ENCODE assay signal across 8 mouse cellular contexts in the genomic region with DNA sequence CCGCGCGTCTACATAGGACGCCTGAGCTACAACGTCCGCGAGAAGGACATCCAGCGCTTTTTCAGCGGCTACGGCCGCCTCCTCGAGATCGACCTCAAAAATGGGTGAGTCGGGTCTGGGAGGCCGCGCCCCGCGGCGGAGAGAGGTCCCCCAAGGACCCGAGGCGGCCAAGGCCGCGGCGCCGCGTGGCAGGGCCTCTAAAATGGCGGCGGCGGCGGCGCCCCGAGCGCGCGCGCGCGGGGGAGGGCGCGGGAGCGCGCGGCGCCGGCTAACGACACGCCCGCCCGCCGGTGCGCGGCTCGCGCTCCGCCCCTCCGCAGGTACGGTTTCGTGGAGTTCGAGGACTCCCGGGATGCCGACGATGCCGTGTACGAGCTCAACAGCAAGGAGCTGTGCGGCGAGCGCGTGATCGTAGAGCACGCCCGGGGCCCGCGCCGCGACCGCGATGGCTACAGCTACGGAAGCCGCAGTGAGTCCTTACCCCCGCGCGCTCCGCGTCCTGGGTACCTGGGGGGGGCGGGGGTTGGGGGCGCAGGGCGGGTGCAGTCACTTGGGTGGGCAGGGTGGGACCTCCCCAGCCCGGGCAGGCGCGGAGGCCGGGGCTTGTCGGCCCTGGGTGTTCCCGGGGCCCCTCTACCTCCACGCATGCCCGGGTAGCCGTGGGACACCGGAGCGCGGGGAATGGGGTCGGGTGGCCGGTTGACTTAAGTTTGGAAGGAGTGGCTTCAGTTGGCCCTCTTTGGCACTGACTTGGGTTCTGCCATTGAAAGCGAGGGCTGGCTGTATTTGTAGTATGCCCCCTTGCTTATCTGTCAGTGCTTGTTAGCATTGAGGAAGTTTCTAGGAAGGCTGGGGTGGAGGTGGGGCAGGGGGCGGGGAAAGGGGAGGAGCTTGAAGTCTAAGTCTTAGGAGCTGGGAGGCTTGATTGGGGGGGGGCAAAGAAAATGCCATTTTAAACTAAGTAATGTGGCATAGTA. TPM values are rescaled to one million over a fixed set of nuclear protein-coding genes. Genes with fewer than 3 reads are reported as not detected.
A peak's percentile ranks its signal among the peaks of the same experiment; 100 is the strongest.
DNase-seq lines count a peak whose midpoint lies in the region; ATAC-seq and TF ChIP-seq lines count a peak whose summit lies in the region.

No protein-coding gene starts in this region.

- H3K36me3 ChIP-seq in embryonic facial prominence, embryonic 11.5 days (replicated peaks; ENCODE audit: control insufficient read depth, insufficient read depth, low read depth, low read length), result peaks cover 5% of the 10 kb centered on the region
- peaks cover 43% of the 10 kb centered on the region for H3K36me3 ChIP-seq in limb, embryonic 14.5 days (ENCODE audit: control insufficient read depth, insufficient read depth, low read length)
- peaks cover 32% of the 10 kb centered on the region for H3K36me3 ChIP-seq in midbrain, embryonic 15.5 days (replicated peaks)

- peak overlapping the region; percentile 100 for H3K9ac ChIP-seq in embryonic facial prominence, embryonic 11.5 days (replicated peaks; ENCODE audit: low read length)
- peak overlapping the region; percentile 100 for H3K9ac ChIP-seq in limb, embryonic 14.5 days (ENCODE audit: low read depth, low read length, severe bottlenecking)
- peak overlapping the region; percentile 100 for H3K9ac ChIP-seq in midbrain, embryonic 15.5 days

- H3K4me1 ChIP-seq in embryonic facial prominence, embryonic 11.5 days (ENCODE audit: control insufficient read depth, insufficient read depth, low read length), result no peaks in the 10 kb centered on the region
- H3K4me1 ChIP-seq in limb, embryonic 14.5 days (ENCODE audit: control insufficient read depth, insufficient read depth, low read length), result peaks cover 4% of the 10 kb centered on the region
- peaks cover 20% of the 10 kb centered on the region for H3K4me1 ChIP-seq in midbrain, embryonic 15.5 days

- WGBS in embryonic facial prominence, embryonic 11.5 days, result under 1% methylated on average over 54 of the region's 103 CpGs
- 1% methylated on average over 48 of the region's 103 CpGs for WGBS in limb, embryonic 14.5 days
- WGBS in midbrain, embryonic 15.5 days, result under 1% methylated on average over 79 of the region's 103 CpGs

- peak overlapping the region; percentile 64 for H3K4me2 ChIP-seq in embryonic facial prominence, embryonic 11.5 days (ENCODE audit: low read depth, low read length)
- H3K4me2 ChIP-seq in limb, embryonic 14.5 days (replicated peaks; ENCODE audit: low read depth, low read length, severe bottlenecking), result peak overlapping the region; percentile 60
- H3K4me2 ChIP-seq in midbrain, embryonic 15.5 days, result peak overlapping the region; percentile 88

- no peak for TF ChIP-seq POLR2A in limb, embryonic 14.5 days (IDR thresholded peaks at IDR 0.05; ENCODE audit: borderline replicate concordance, extremely low read depth, insufficient read depth, insufficient read length)

- no peaks in the 10 kb centered on the region for H3K9me3 ChIP-seq in embryonic facial prominence, embryonic 11.5 days (replicated peaks; ENCODE audit: control insufficient read depth, low read length)
- H3K9me3 ChIP-seq in limb, embryonic 14.5 days (ENCODE audit: control insufficient read depth, low read length), result no peaks in the 10 kb centered on the region
- no peaks in the 10 kb centered on the region for H3K9me3 ChIP-seq in midbrain, embryonic 15.5 days

- ATAC-seq in embryonic facial prominence, embryonic 11.5 days (replicated peaks; ENCODE audit: insufficient number of reproducible peaks, low FRiP score, low TSS enrichment, low read depth), result peak; percentile 56
- peak; percentile 45 for ATAC-seq in limb, embryonic 14.5 days (ENCODE audit: low FRiP score, low read depth)
- ATAC-seq in midbrain, embryonic 15.5 days (replicated peaks), result peak; percentile 57

- peak overlapping the region; percentile 94 for H3K27ac ChIP-seq in embryonic facial prominence, embryonic 11.5 days (replicated peaks; ENCODE audit: low read depth, low read length)
- peak overlapping the region; percentile 97 for H3K27ac ChIP-seq in limb, embryonic 14.5 days (replicated peaks; ENCODE audit: low read depth, low read length)
- H3K27ac ChIP-seq in midbrain, embryonic 15.5 days, result peak overlapping the region; percentile 100

- DNase-seq in 3134 (ENCODE audit: extremely low read depth, insufficient read length, low spot score), result peak; percentile 80
- DNase-seq in adrenal gland, postnatal 10 days, result peak; percentile 74
- peak; percentile 70 for DNase-seq in embryonic facial prominence, embryonic 11.5 days (ENCODE audit: low spot score)
- DNase-seq in heart, adult 11 months, result peak; percentile 98
- DNase-seq in kidney, adult 11 months, result peak; percentile 66
- peak; percentile 55 for DNase-seq in limb, embryonic 14.5 days (ENCODE audit: low spot score)
- peak; percentile 69 for DNase-seq in spleen, adult 12 weeks (ENCODE audit: low spot score)

- no peaks in the 10 kb centered on the region for H3K27me3 ChIP-seq in embryonic facial prominence, embryonic 11.5 days (ENCODE audit: control insufficient read depth, insufficient read depth, low read length)
- H3K27me3 ChIP-seq in limb, embryonic 14.5 days (ENCODE audit: control insufficient read depth, insufficient read depth, low read length), result no peaks in the 10 kb centered on the region; the same call in 1 of the 2 replicates
- no peaks in the 10 kb centered on the region for H3K27me3 ChIP-seq in midbrain, embryonic 15.5 days (replicated peaks)

- peak overlapping the region; percentile 98 for H3K4me3 ChIP-seq in embryonic facial prominence, embryonic 11.5 days (ENCODE audit: low read depth, low read length)
- H3K4me3 ChIP-seq in limb, embryonic 14.5 days (replicated peaks; ENCODE audit: low read length), result peak overlapping the region; percentile 96
- peak overlapping the region; percentile 99 for H3K4me3 ChIP-seq in midbrain, embryonic 15.5 days

RNA-seq across cellular contexts. Expression of gene Srsf6, which starts 0.6 kb away (rescaled TPM):
- total RNA-seq in adrenal gland, postnatal 10 days (2021), result 100 to 1,000 TPM; 149 to 168 TPM
- polyA plus RNA-seq in embryonic facial prominence, embryonic 11.5 days (2014; fragmentation: Nextera tagmentation; extraction: Ambion mirVana), result 301 and 327 TPM in 2 replicates
- polyA plus RNA-seq in limb, embryonic 14.5 days (2012; rRNA removed), result 489 and 535 TPM in 2 replicates
- polyA plus RNA-seq in limb, embryonic 14.5 days (2014; fragmentation: Nextera tagmentation; extraction: Ambion mirVana), result 197 and 210 TPM in 2 replicates
- polyA plus RNA-seq in midbrain, embryonic 15.5 days (2015; fragmentation: Nextera tagmentation; extraction: Ambion mirVana), result 141 and 142 TPM in 2 replicates

RNA-seq across cellular contexts. Expression of gene L3mbtl1, which starts 11.3 kb away (rescaled TPM):
- under 1 TPM; 0.33 to 0.63 TPM for total RNA-seq in adrenal gland, postnatal 10 days (2021)
- polyA plus RNA-seq in embryonic facial prominence, embryonic 11.5 days (2014; fragmentation: Nextera tagmentation; extraction: Ambion mirVana), result 0.06 and 0.15 TPM in 2 replicates
- 0.72 and 0.78 TPM in 2 replicates for polyA plus RNA-seq in limb, embryonic 14.5 days (2012; rRNA removed)
- polyA plus RNA-seq in limb, embryonic 14.5 days (2014; fragmentation: Nextera tagmentation; extraction: Ambion mirVana), result 0.21 and 0.29 TPM in 2 replicates
- 3.9 and 4.4 TPM in 2 replicates for polyA plus RNA-seq in midbrain, embryonic 15.5 days (2015; fragmentation: Nextera tagmentation; extraction: Ambion mirVana)

RNA-seq across cellular contexts. Expression of gene Sgk2, which starts 55.2 kb away (rescaled TPM):
- 1 to 10 TPM; 2.1 to 3.1 TPM for total RNA-seq in adrenal gland, postnatal 10 days (2021)
- polyA plus RNA-seq in embryonic facial prominence, embryonic 11.5 days (2014; fragmentation: Nextera tagmentation; extraction: Ambion mirVana), result not detected in 2 replicates
- 0.03 TPM in 1 of 2 replicates, not detected in the other for polyA plus RNA-seq in limb, embryonic 14.5 days (2012; rRNA removed)
- 0.10 TPM in 1 of 2 replicates, not detected in the other for polyA plus RNA-seq in limb, embryonic 14.5 days (2014; fragmentation: Nextera tagmentation; extraction: Ambion mirVana)
- polyA plus RNA-seq in midbrain, embryonic 15.5 days (2015; fragmentation: Nextera tagmentation; extraction: Ambion mirVana), result 0.10 TPM in 1 of 2 replicates, not detected in the other

Comparison
In these comparisons a context has a peak if more than half of its experiments do, and no peak if none do; other contexts are left out.
1. Peak in every context shown above with its lines: DNase-seq, ATAC-seq, H3K4me3 ChIP-seq and H3K27ac ChIP-seq.